Mouse (Mus musculus): ENCODE measurements around the gene Kcnip4. TPM values are rescaled to one million over a fixed set of nuclear protein-coding genes. Genes with fewer than 3 reads are reported as not detected.

The Kcnip4 gene
- polyA plus RNA-seq, 1 experiment from 2014 or later: 0.66 TPM

- Histone ChIP-seq H3K27ac (ENCODE audit: low read length) (no peak overlapping the region), H3K9ac (ENCODE audit: low read length) (no peak overlapping the region), H3K36me3 (ENCODE audit: control insufficient read depth, insufficient read depth) (no peaks in the 10 kb centered on the region), H3K4me3 (ENCODE audit: low read length) (no peak overlapping the region), H3K4me2 (ENCODE audit: low read depth, low read length) (no peak overlapping the region), H3K27me3 (ENCODE audit: control insufficient read depth, insufficient read depth, low read length) (no peaks in the 10 kb centered on the region), H3K4me1 (ENCODE audit: control insufficient read depth, insufficient read depth, low read length) (no peaks in the 10 kb centered on the region), H3K9me3 (replicated peaks; ENCODE audit: control insufficient read depth, low read length) (no peaks in the 10 kb centered on the region)
- WGBS: 59% methylated on average over 1 of the region's 1 CpGs
- no peak for ATAC-seq (replicated peaks; ENCODE audit: extremely low read depth, insufficient read depth, low FRiP score)
These were observed 180.1 kb downstream of the Kcnip4 start for GRCm38 (mm10) chr5:49344606-49345005.

- no peak for ATAC-seq (replicated peaks; ENCODE audit: extremely low read depth, insufficient read depth, low FRiP score)
These were observed 187.5 kb downstream of the Kcnip4 start for GRCm38 (mm10) chr5:49337164-49337563.

GRCm38 (mm10) chr5:49333063-49333462 lies 191.6 kb downstream of the Kcnip4 start:
- Histone ChIP-seq H3K9me3 (replicated peaks; ENCODE audit: control insufficient read depth, low read length) (no peaks in the 10 kb centered on the region), H3K27ac (ENCODE audit: low read length) (no peak overlapping the region), H3K9ac (ENCODE audit: low read length) (no peak overlapping the region), H3K4me3 (ENCODE audit: low read length) (no peak overlapping the region), H3K36me3 (ENCODE audit: control insufficient read depth, insufficient read depth) (no peaks in the 10 kb centered on the region), H3K4me1 (ENCODE audit: control insufficient read depth, insufficient read depth, low read length) (no peaks in the 10 kb centered on the region), H3K27me3 (ENCODE audit: control insufficient read depth, insufficient read depth, low read length) (no peaks in the 10 kb centered on the region), H3K4me2 (ENCODE audit: low read depth, low read length) (no peak overlapping the region)
- ATAC-seq (replicated peaks; ENCODE audit: extremely low read depth, insufficient read depth, low FRiP score): no peak
- 67% methylated on average over 2 of the region's 2 CpGs for WGBS

More at GRCm38 (mm10) chr5:49337164-49337563, 187.5 kb downstream of the Kcnip4 start:
- Histone ChIP-seq H3K4me2 (ENCODE audit: low read depth, low read length) (no peak overlapping the region), H3K9ac (ENCODE audit: low read length) (no peak overlapping the region), H3K27ac (ENCODE audit: low read length) (no peak overlapping the region), H3K27me3 (ENCODE audit: control insufficient read depth, insufficient read depth, low read length) (no peaks in the 10 kb centered on the region), H3K36me3 (ENCODE audit: control insufficient read depth, insufficient read depth) (no peaks in the 10 kb centered on the region), H3K4me3 (ENCODE audit: low read length) (no peak overlapping the region), H3K4me1 (ENCODE audit: control insufficient read depth, insufficient read depth, low read length) (no peaks in the 10 kb centered on the region), H3K9me3 (replicated peaks; ENCODE audit: control insufficient read depth, low read length) (no peaks in the 10 kb centered on the region)
- WGBS: 68% methylated on average over 2 of the region's 2 CpGs

GRCm38 (mm10) chr5:49329023-49329422 lies 195.7 kb downstream of the Kcnip4 start:
- no peaks in the 10 kb centered on the region for H3K4me1 ChIP-seq (ENCODE audit: control insufficient read depth, insufficient read depth, low read length)
- H3K4me2 ChIP-seq (ENCODE audit: low read depth, low read length): no peak overlapping the region
- no peaks in the 10 kb centered on the region for H3K9me3 ChIP-seq (replicated peaks; ENCODE audit: control insufficient read depth, low read length)
- H3K27ac ChIP-seq (ENCODE audit: low read length): no peak overlapping the region
- ATAC-seq (replicated peaks; ENCODE audit: extremely low read depth, insufficient read depth, low FRiP score): no peak
- WGBS: 85% methylated on average over 1 of the region's 1 CpGs
- H3K9ac ChIP-seq (ENCODE audit: low read length): no peak overlapping the region
- no peak overlapping the region for H3K4me3 ChIP-seq (ENCODE audit: low read length)
- no peaks in the 10 kb centered on the region for H3K36me3 ChIP-seq (ENCODE audit: control insufficient read depth, insufficient read depth)
- no peaks in the 10 kb centered on the region for H3K27me3 ChIP-seq (ENCODE audit: control insufficient read depth, insufficient read depth, low read length)

GRCm38 (mm10) chr5:49318661-49319060 lies 206.0 kb downstream of the Kcnip4 start:
- H3K4me1 ChIP-seq (ENCODE audit: control insufficient read depth, insufficient read depth, low read length): no peaks in the 10 kb centered on the region
- no peak overlapping the region for H3K9ac ChIP-seq (ENCODE audit: low read length)
- no peak for ATAC-seq (replicated peaks; ENCODE audit: extremely low read depth, insufficient read depth, low FRiP score)
- H3K27ac ChIP-seq (ENCODE audit: low read length): no peak overlapping the region
- H3K9me3 ChIP-seq (replicated peaks; ENCODE audit: control insufficient read depth, low read length): no peaks in the 10 kb centered on the region
- H3K27me3 ChIP-seq (ENCODE audit: control insufficient read depth, insufficient read depth, low read length): no peaks in the 10 kb centered on the region
- no peak overlapping the region for H3K4me2 ChIP-seq (ENCODE audit: low read depth, low read length)
- H3K36me3 ChIP-seq (ENCODE audit: control insufficient read depth, insufficient read depth): no peaks in the 10 kb centered on the region
- no peak overlapping the region for H3K4me3 ChIP-seq (ENCODE audit: low read length)

- Histone ChIP-seq H3K4me1 (ENCODE audit: control insufficient read depth, insufficient read depth, low read length) (no peaks in the 10 kb centered on the region), H3K4me2 (ENCODE audit: low read depth, low read length) (no peak overlapping the region), H3K4me3 (ENCODE audit: low read length) (no peak overlapping the region), H3K9me3 (replicated peaks; ENCODE audit: control insufficient read depth, low read length) (no peaks in the 10 kb centered on the region), H3K9ac (ENCODE audit: low read length) (no peak overlapping the region), H3K27ac (ENCODE audit: low read length) (no peak overlapping the region), H3K27me3 (ENCODE audit: control insufficient read depth, insufficient read depth, low read length) (no peaks in the 10 kb centered on the region), H3K36me3 (ENCODE audit: control insufficient read depth, insufficient read depth) (no peaks in the 10 kb centered on the region)
- 72% methylated on average over 2 of the region's 2 CpGs for WGBS
- no peak for ATAC-seq (replicated peaks; ENCODE audit: extremely low read depth, insufficient read depth, low FRiP score)
These were observed 206.8 kb downstream of the Kcnip4 start for GRCm38 (mm10) chr5:49317869-49318268.

GRCm38 (mm10) chr5:49306796-49307195 lies 217.9 kb downstream of the Kcnip4 start:
- no peak overlapping the region for H3K27ac ChIP-seq (ENCODE audit: low read length)
- ATAC-seq (replicated peaks; ENCODE audit: extremely low read depth, insufficient read depth, low FRiP score): no peak
- H3K27me3 ChIP-seq (ENCODE audit: control insufficient read depth, insufficient read depth, low read length): no peaks in the 10 kb centered on the region
- H3K4me2 ChIP-seq (ENCODE audit: low read depth, low read length): no peak overlapping the region
- no peak overlapping the region for H3K4me3 ChIP-seq (ENCODE audit: low read length)
- H3K9ac ChIP-seq (ENCODE audit: low read length): no peak overlapping the region
- H3K9me3 ChIP-seq (replicated peaks; ENCODE audit: control insufficient read depth, low read length): no peaks in the 10 kb centered on the region
- H3K36me3 ChIP-seq (ENCODE audit: control insufficient read depth, insufficient read depth): no peaks in the 10 kb centered on the region
- 54% methylated on average over 1 of the region's 1 CpGs for WGBS
- H3K4me1 ChIP-seq (ENCODE audit: control insufficient read depth, insufficient read depth, low read length): no peaks in the 10 kb centered on the region

GRCm38 (mm10) chr5:49305321-49305720 lies 219.4 kb downstream of the Kcnip4 start:
- Histone ChIP-seq H3K4me1 (ENCODE audit: control insufficient read depth, insufficient read depth, low read length) (no peaks in the 10 kb centered on the region), H3K9ac (ENCODE audit: low read length) (no peak overlapping the region), H3K27ac (ENCODE audit: low read length) (no peak overlapping the region), H3K4me3 (ENCODE audit: low read length) (no peak overlapping the region), H3K9me3 (replicated peaks; ENCODE audit: control insufficient read depth, low read length) (no peaks in the 10 kb centered on the region), H3K4me2 (ENCODE audit: low read depth, low read length) (no peak overlapping the region), H3K36me3 (ENCODE audit: control insufficient read depth, insufficient read depth) (no peaks in the 10 kb centered on the region), H3K27me3 (ENCODE audit: control insufficient read depth, insufficient read depth, low read length) (no peaks in the 10 kb centered on the region)
- ATAC-seq (replicated peaks; ENCODE audit: extremely low read depth, insufficient read depth, low FRiP score): no peak
- 46% methylated on average over 2 of the region's 2 CpGs for WGBS

GRCm38 (mm10) chr5:49298654-49299053 lies 226.1 kb downstream of the Kcnip4 start:
- Histone ChIP-seq H3K4me3 (ENCODE audit: low read length) (no peak overlapping the region), H3K36me3 (ENCODE audit: control insufficient read depth, insufficient read depth) (no peaks in the 10 kb centered on the region), H3K4me2 (ENCODE audit: low read depth, low read length) (no peak overlapping the region), H3K4me1 (ENCODE audit: control insufficient read depth, insufficient read depth, low read length) (no peaks in the 10 kb centered on the region), H3K9me3 (replicated peaks; ENCODE audit: control insufficient read depth, low read length) (no peaks in the 10 kb centered on the region), H3K27ac (ENCODE audit: low read length) (no peak overlapping the region), H3K9ac (ENCODE audit: low read length) (no peak overlapping the region), H3K27me3 (ENCODE audit: control insufficient read depth, insufficient read depth, low read length) (no peaks in the 10 kb centered on the region)
- ATAC-seq (replicated peaks; ENCODE audit: extremely low read depth, insufficient read depth, low FRiP score): no peak
- 69% methylated on average over 4 of the region's 4 CpGs for WGBS

GRCm38 (mm10) chr5:49292421-49292820 lies 232.3 kb downstream of the Kcnip4 start:
- no peaks in the 10 kb centered on the region for H3K9me3 ChIP-seq (replicated peaks; ENCODE audit: control insufficient read depth, low read length)
- no peak overlapping the region for H3K27ac ChIP-seq (ENCODE audit: low read length)
- no peaks in the 10 kb centered on the region for H3K36me3 ChIP-seq (ENCODE audit: control insufficient read depth, insufficient read depth)
- no peaks in the 10 kb centered on the region for H3K4me1 ChIP-seq (ENCODE audit: control insufficient read depth, insufficient read depth, low read length)
- H3K4me3 ChIP-seq (ENCODE audit: low read length): no peak overlapping the region
- H3K4me2 ChIP-seq (ENCODE audit: low read depth, low read length): no peak overlapping the region
- H3K9ac ChIP-seq (ENCODE audit: low read length): no peak overlapping the region
- 61% methylated on average over 2 of the region's 2 CpGs for WGBS
- ATAC-seq (replicated peaks; ENCODE audit: extremely low read depth, insufficient read depth, low FRiP score): no peak
- no peaks in the 10 kb centered on the region for H3K27me3 ChIP-seq (ENCODE audit: control insufficient read depth, insufficient read depth, low read length)
